Mouse (Mus musculus): ENCODE data around the gene Zfp811. TPM values are rescaled to one million over a fixed set of nuclear protein-coding genes. Genes with fewer than 3 reads are reported as not detected.

The Zfp811 gene
- polyA plus RNA-seq, 1 experiment from 2014 or later = 0.88 TPM

GRCm38 (mm10) chr17:32777564-32777963 is 32.2 kb downstream of the Zfp811 start:
- WGBS = 92% methylated on average over 3 of the region's 3 CpGs

GRCm38 (mm10) chr17:32771213-32771612 is 38.5 kb downstream of the Zfp811 start:
- Histone ChIP-seq H3K27me3 (ENCODE audit: control insufficient read depth, insufficient read depth, low read length) (no peaks in the 10 kb centered on the region), H3K9ac (ENCODE audit: low read length) (no peak overlapping the region), H3K9me3 (replicated peaks; ENCODE audit: control insufficient read depth, low read length) (no peaks in the 10 kb centered on the region), H3K4me2 (ENCODE audit: low read depth, low read length) (no peak overlapping the region), H3K27ac (ENCODE audit: low read length) (no peak overlapping the region), H3K4me1 (ENCODE audit: control insufficient read depth, insufficient read depth, low read length) (no peaks in the 10 kb centered on the region), H3K4me3 (ENCODE audit: low read length) (no peak overlapping the region), H3K36me3 (ENCODE audit: control insufficient read depth, insufficient read depth) (peaks cover 60% of the 10 kb centered on the region)
- ATAC-seq (replicated peaks; ENCODE audit: extremely low read depth, insufficient read depth, low FRiP score) = no peak
- 24% methylated on average over 1 of the region's 1 CpGs for WGBS

More at GRCm38 (mm10) chr17:32777564-32777963, 32.2 kb downstream of the Zfp811 start:
- no peak overlapping the region for H3K9ac ChIP-seq (ENCODE audit: low read length)
- peaks cover 45% of the 10 kb centered on the region for H3K36me3 ChIP-seq (ENCODE audit: control insufficient read depth, insufficient read depth)
- no peak for ATAC-seq (replicated peaks; ENCODE audit: extremely low read depth, insufficient read depth, low FRiP score)
- H3K27ac ChIP-seq (ENCODE audit: low read length) = no peak overlapping the region
- no peaks in the 10 kb centered on the region for H3K9me3 ChIP-seq (replicated peaks; ENCODE audit: control insufficient read depth, low read length)
- no peaks in the 10 kb centered on the region for H3K4me1 ChIP-seq (ENCODE audit: control insufficient read depth, insufficient read depth, low read length)
- no peaks in the 10 kb centered on the region for H3K27me3 ChIP-seq (ENCODE audit: control insufficient read depth, insufficient read depth, low read length)
- no peak overlapping the region for H3K4me2 ChIP-seq (ENCODE audit: low read depth, low read length)
- H3K4me3 ChIP-seq (ENCODE audit: low read length) = no peak overlapping the region

GRCm38 (mm10) chr17:32766422-32766821 is 43.3 kb downstream of the Zfp811 start:
- no peak overlapping the region for H3K4me3 ChIP-seq (ENCODE audit: low read length)
- H3K27ac ChIP-seq (ENCODE audit: low read length) = no peak overlapping the region
- no peaks in the 10 kb centered on the region for H3K4me1 ChIP-seq (ENCODE audit: control insufficient read depth, insufficient read depth, low read length)
- no peak overlapping the region for H3K9ac ChIP-seq (ENCODE audit: low read length)
- 0 out of 2 replicates have a peak, but pooled peaks cover 2% of the 10 kb centered on the region for H3K9me3 ChIP-seq (replicated peaks; ENCODE audit: control insufficient read depth, low read length)
- H3K4me2 ChIP-seq (ENCODE audit: low read depth, low read length) = no peak overlapping the region
- no peaks in the 10 kb centered on the region for H3K27me3 ChIP-seq (ENCODE audit: control insufficient read depth, insufficient read depth, low read length)
- peaks cover 45% of the 10 kb centered on the region for H3K36me3 ChIP-seq (ENCODE audit: control insufficient read depth, insufficient read depth)
- 91% methylated on average over 2 of the region's 2 CpGs for WGBS
- no peak for ATAC-seq (replicated peaks; ENCODE audit: extremely low read depth, insufficient read depth, low FRiP score)

- Histone ChIP-seq H3K27me3 (ENCODE audit: control insufficient read depth, insufficient read depth, low read length) (no peaks in the 10 kb centered on the region), H3K9ac (ENCODE audit: low read length) (no peak overlapping the region), H3K4me3 (ENCODE audit: low read length) (no peak overlapping the region), H3K4me2 (ENCODE audit: low read depth, low read length) (no peak overlapping the region), H3K36me3 (ENCODE audit: control insufficient read depth, insufficient read depth) (no peaks in the 10 kb centered on the region), H3K9me3 (replicated peaks; ENCODE audit: control insufficient read depth, low read length) (no peaks in the 10 kb centered on the region), H3K27ac (ENCODE audit: low read length) (no peak overlapping the region), H3K4me1 (ENCODE audit: control insufficient read depth, insufficient read depth, low read length) (peaks cover 3% of the 10 kb centered on the region; the same call in 1 of the 2 replicates)
- ATAC-seq (replicated peaks; ENCODE audit: extremely low read depth, insufficient read depth, low FRiP score) = no peak
- 55% methylated on average over 5 of the region's 5 CpGs for WGBS
These were observed 52.4 kb downstream of the Zfp811 start for GRCm38 (mm10) chr17:32757331-32757730.

- 11% methylated on average over 12 of the region's 12 CpGs for WGBS
- Histone ChIP-seq H3K9ac (ENCODE audit: low read length) (no peak overlapping the region), H3K4me2 (ENCODE audit: low read depth, low read length) (no peak overlapping the region)
These were observed 56.1 kb downstream of the Zfp811 start for GRCm38 (mm10) chr17:32753634-32754033.

GRCm38 (mm10) chr17:32752813-32753360 is 56.8 kb downstream of the Zfp811 start:
- no peaks in the 10 kb centered on the region for H3K27me3 ChIP-seq (ENCODE audit: control insufficient read depth, insufficient read depth, low read length)
- no peak overlapping the region for H3K4me2 ChIP-seq (ENCODE audit: low read depth, low read length)
- H3K4me3 ChIP-seq (ENCODE audit: low read length) = no peak overlapping the region
- WGBS = 35% methylated on average over 6 of the region's 6 CpGs
- peaks cover 3% of the 10 kb centered on the region; the same call in 1 of the 2 replicates for H3K4me1 ChIP-seq (ENCODE audit: control insufficient read depth, insufficient read depth, low read length)
- no peaks in the 10 kb centered on the region for H3K36me3 ChIP-seq (ENCODE audit: control insufficient read depth, insufficient read depth)
- H3K9ac ChIP-seq (ENCODE audit: low read length) = no peak overlapping the region
- ATAC-seq (replicated peaks; ENCODE audit: extremely low read depth, insufficient read depth, low FRiP score) = no peak; the same call in 1 of the 2 replicates
- H3K9me3 ChIP-seq (replicated peaks; ENCODE audit: control insufficient read depth, low read length) = no peaks in the 10 kb centered on the region
- H3K27ac ChIP-seq (ENCODE audit: low read length) = no peak overlapping the region

More at GRCm38 (mm10) chr17:32753634-32754033, 56.1 kb downstream of the Zfp811 start:
- no peak overlapping the region for H3K4me3 ChIP-seq (ENCODE audit: low read length)
- H3K27ac ChIP-seq (ENCODE audit: low read length) = no peak overlapping the region
- H3K4me1 ChIP-seq (ENCODE audit: control insufficient read depth, insufficient read depth, low read length) = peaks cover 3% of the 10 kb centered on the region; the same call in 1 of the 2 replicates
- H3K9me3 ChIP-seq (replicated peaks; ENCODE audit: control insufficient read depth, low read length) = no peaks in the 10 kb centered on the region
- H3K36me3 ChIP-seq (ENCODE audit: control insufficient read depth, insufficient read depth) = no peaks in the 10 kb centered on the region
- ATAC-seq (replicated peaks; ENCODE audit: extremely low read depth, insufficient read depth, low FRiP score) = no peak
- H3K27me3 ChIP-seq (ENCODE audit: control insufficient read depth, insufficient read depth, low read length) = no peaks in the 10 kb centered on the region

GRCm38 (mm10) chr17:32750611-32751010 is 59.1 kb downstream of the Zfp811 start:
- ATAC-seq (replicated peaks; ENCODE audit: extremely low read depth, insufficient read depth, low FRiP score) = no peak

More at GRCm38 (mm10) chr17:32750611-32751010, 59.1 kb downstream of the Zfp811 start:
- Histone ChIP-seq H3K36me3 (ENCODE audit: control insufficient read depth, insufficient read depth) (no peaks in the 10 kb centered on the region), H3K9ac (ENCODE audit: low read length) (no peak overlapping the region), H3K4me2 (ENCODE audit: low read depth, low read length) (no peak overlapping the region), H3K27ac (ENCODE audit: low read length) (no peak overlapping the region), H3K4me3 (ENCODE audit: low read length) (no peak overlapping the region), H3K27me3 (ENCODE audit: control insufficient read depth, insufficient read depth, low read length) (no peaks in the 10 kb centered on the region), H3K4me1 (ENCODE audit: control insufficient read depth, insufficient read depth, low read length) (peaks cover 3% of the 10 kb centered on the region; the same call in 1 of the 2 replicates), H3K9me3 (replicated peaks; ENCODE audit: control insufficient read depth, low read length) (no peaks in the 10 kb centered on the region)
- 33% methylated on average over 5 of the region's 5 CpGs for WGBS

Other genes starting within 250 kb of the Zfp811 start
- not detected in 2 replicates for gene Cyp4f37, start 188.6 kb downstream of the Zfp811 start, polyA plus RNA-seq (2015; fragmentation: Nextera tagmentation; extraction: Ambion mirVana)
- gene Cyp4f40, start 151.0 kb downstream of the Zfp811 start, polyA plus RNA-seq (2015; fragmentation: Nextera tagmentation; extraction: Ambion mirVana) = not detected in 2 replicates
- not detected in 2 replicates for gene Cyp4f15, start 124.3 kb downstream of the Zfp811 start, polyA plus RNA-seq (2015; fragmentation: Nextera tagmentation; extraction: Ambion mirVana)
- gene Zfp871, start 21.6 kb downstream of the Zfp811 start, polyA plus RNA-seq (2015; fragmentation: Nextera tagmentation; extraction: Ambion mirVana) = 18.0 and 21.8 TPM in 2 replicates
- 6.0 and 8.1 TPM in 2 replicates for gene Zfp799, start 20.3 kb upstream of the Zfp811 start, polyA plus RNA-seq (2015; fragmentation: Nextera tagmentation; extraction: Ambion mirVana)
- gene Zfp870, start 81.7 kb upstream of the Zfp811 start, polyA plus RNA-seq (2015; fragmentation: Nextera tagmentation; extraction: Ambion mirVana) = 6.7 TPM in 2 replicates
- gene Cyp4f14, start 107.4 kb upstream of the Zfp811 start, polyA plus RNA-seq (2015; fragmentation: Nextera tagmentation; extraction: Ambion mirVana) = 0.96 TPM in 1 of 2 replicates, not detected in the other
- gene Cyp4f13, start 137.5 kb upstream of the Zfp811 start, polyA plus RNA-seq (2015; fragmentation: Nextera tagmentation; extraction: Ambion mirVana) = 9.5 and 11.3 TPM in 2 replicates
- gene Zfp472, start 155.9 kb upstream of the Zfp811 start, polyA plus RNA-seq (2015; fragmentation: Nextera tagmentation; extraction: Ambion mirVana) = 6.6 and 6.7 TPM in 2 replicates
- 7.9 and 8.2 TPM in 2 replicates for gene Zfp952, start 183.2 kb upstream of the Zfp811 start, polyA plus RNA-seq (2015; fragmentation: Nextera tagmentation; extraction: Ambion mirVana)
- gene Zfp763, start 223.5 kb upstream of the Zfp811 start, polyA plus RNA-seq (2015; fragmentation: Nextera tagmentation; extraction: Ambion mirVana) = 5.8 and 6.8 TPM in 2 replicates